Mouse (Mus musculus): ENCODE measurements around the gene Avl9.

Gene Avl9

DNA sequence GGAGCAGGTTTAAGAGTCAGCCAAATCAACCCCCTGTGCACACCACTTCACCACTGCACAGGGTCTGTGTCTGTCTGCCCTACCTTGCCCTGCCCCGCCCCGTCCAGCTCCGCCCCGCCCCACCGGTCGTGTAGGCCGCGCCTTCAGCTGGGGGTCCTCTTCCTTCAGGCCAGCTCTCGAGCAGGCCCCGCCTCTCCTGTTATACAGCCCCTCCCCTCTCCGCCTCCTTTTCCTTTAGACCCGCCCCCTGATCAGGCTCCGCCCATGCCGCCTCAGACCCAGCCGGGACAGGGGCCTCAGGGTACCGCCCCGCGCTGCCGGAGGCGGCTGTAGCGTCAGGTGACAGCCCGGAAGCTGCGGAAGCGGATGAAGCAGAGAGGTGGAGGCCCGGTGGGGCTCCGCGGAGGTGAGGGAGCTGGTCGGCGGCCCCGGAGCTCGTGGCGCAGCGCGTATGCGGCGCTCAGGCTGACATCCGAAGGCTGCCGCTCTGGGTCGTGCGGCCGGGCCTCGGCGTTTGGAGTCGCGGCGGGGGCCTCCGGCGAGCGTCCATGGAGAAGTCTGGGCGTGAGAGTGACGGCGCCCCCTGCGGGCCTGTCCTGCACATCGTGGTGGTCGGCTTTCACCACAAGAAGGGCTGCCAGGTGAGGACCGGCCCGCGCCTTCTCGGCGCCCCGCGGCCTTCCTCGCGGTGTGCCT is at the start of gene Avl9:
Avl9 (plus strand) TSS at position 326 of the 696 bp plus-strand sequence.
- DNase-seq: peak; percentile 100

DNA sequence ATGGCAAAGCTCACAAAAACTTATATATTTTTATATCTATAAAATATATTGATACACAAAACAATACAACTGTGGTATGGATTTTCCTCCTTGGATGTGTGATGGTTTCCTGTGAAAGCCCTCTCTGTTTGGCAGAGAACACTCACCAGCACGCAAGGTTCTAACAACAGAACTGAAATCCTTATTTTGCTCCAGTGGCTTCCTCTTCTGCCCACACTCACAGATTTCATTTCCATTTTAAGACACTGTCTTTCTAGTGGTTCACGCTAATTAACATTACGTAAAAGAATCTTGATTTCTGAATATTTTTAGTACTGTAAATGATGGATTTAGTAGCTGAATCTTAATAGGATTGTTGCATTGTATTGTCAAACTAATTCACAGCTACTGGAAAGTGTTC is 26.5 kb upstream of the Avl9 start:
- DNase-seq: no peak

DNA sequence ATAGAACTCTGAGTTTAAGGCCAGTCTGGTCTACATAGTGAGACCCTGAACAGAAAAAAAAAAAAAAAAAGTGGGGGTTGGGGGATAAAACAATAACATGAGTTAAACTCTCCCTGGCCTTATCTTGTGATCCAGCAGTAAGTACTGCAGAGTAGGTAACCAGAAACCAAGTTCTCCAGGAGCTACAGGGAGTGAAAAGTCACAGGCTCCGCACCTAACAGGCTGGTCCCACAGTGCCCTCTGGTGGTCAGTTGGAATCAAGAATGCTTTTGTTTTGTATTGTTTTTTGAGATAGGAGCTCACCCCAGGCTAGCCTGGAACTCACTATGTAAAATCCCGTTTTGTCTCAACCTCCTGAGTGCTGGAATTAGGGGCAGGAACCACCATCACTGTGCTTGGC is 23.5 kb upstream of the Avl9 start:
- peak; percentile 82 for DNase-seq

- no peak for DNase-seq
Observed at GRCm38 (mm10) chr6:56692445-56692844, 22.3 kb upstream of the Avl9 start.

DNA sequence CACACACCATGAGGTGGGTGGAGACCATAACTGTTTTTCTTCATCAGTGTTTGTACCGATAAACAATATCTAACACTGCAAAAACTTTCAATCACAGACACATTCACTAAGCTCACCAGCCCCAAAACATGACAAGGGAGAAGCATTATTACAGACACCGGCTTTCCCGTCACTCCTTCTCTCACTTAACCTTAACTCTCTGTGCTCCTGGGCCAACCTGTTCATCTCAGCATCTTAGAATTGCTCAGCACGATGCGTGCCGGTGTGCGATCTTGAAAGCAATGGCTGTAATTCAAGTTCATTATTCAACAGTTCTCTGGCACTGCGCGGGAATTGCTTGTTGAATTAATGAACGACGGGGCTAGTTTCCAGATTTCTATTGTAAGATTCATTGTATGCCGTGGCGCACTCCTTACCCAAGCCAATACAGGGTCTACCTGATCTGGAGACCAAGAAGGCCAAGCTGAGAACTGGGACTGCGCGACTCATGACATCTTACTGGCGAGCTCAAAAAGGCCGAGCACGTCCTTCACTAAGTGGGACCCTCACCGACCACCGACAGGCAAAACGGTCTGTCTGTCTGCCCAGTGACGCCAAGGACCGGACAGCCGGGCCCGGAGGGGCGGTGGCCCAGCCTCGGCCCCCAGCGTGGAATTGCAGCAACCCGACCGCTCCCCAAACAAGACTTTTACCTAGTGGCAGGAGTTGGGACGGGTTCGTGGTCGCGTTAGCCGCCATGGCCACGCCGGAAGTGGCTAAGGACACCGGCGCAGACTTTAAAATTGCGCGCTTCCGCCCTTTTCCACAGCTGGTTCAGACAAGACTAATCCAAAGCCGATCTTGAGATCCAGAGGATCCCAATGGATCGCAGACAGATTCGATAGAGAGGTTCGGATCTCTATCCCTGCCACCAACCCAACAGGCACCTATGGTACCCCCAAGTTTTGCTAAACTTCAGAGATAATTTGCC is 10.5 kb upstream of the Avl9 start, which contains the start of gene Lsm5:
Lsm5 (minus strand) TSS at position 780 of the 970 bp plus-strand sequence.
- peak; percentile 86 to 87 for DNase-seq

DNA sequence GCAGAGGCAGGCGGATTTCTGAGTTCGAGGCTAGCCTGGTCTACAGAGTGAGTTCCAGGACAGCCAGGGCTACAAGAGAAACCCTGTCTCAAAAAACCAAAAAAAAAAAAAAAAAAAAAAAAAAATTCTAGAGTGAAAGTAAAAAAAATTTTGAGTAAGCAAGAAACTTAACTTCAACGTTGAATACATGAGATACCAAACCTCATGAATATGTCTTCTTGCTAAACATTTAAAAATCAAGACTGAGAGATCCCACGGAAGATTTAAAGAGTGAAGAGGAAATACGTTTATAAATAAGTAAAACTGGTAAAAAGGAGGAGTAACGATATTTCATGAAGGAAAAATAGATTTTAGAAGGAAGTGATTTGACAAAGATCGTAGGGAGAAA is 519 bp upstream of the Avl9 start:
- no peak for DNase-seq

- DNase-seq: peak in 1 of 2 experiments; percentile 80
Observed at GRCm38 (mm10) chr6:56715270-56715666, 569 bp downstream of the Avl9 start.

GRCm38 (mm10) chr6:56719071-56719470 is 4.4 kb downstream of the Avl9 start:
- no peak for DNase-seq

- no peak for DNase-seq
Observed at GRCm38 (mm10) chr6:56720877-56721276, 6.2 kb downstream of the Avl9 start.

- no peak for DNase-seq
Observed at GRCm38 (mm10) chr6:56732545-56732944, 17.8 kb downstream of the Avl9 start.

DNA sequence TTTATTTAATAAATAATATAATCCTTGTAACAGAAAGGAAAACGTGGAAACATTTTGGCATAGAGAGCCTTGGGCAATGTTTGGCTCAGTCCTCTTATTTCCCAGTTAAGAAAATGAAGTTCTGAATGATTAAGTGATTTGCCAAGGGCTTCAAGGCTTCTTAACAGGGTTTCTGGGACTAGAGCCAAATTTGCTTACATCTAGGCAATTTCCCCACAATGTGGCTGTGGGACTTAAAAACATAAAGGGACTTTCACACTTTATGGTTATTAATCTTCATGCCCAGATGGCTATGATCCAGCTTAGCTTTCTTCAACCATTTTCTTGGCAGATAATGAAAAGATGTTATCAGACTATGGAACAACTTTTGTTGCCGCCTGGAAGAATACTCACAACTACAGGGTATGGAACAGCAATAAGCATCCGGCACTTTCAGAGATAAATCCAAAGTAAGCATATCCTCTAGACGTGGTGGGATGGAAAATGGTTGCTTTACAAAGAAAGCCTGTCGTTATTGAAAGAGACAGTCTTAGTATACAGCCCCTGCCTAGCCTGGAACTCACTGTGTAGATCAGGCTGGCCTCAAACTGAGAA is 31.3 kb downstream of the Avl9 start:
- DNase-seq: no peak

DNA sequence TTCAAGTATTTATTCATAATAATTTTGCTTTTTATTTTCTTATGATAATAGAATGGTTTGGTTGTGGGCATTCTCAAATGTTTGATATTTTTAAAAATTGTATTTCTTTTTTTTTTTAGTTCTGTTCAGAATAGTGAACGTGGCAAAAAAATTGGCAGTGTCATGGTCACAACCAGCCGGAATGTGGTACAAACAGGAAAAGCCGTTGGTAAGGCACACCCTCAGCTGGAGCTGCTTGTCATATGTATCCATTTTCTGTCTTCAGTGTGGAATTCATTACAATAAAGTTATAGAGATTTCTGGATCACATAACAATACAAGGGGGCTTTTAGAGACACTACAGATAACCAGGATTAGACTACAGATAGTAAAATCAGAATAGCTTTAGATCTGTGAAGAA is 39.0 kb downstream of the Avl9 start:
- no peak for DNase-seq

DNA sequence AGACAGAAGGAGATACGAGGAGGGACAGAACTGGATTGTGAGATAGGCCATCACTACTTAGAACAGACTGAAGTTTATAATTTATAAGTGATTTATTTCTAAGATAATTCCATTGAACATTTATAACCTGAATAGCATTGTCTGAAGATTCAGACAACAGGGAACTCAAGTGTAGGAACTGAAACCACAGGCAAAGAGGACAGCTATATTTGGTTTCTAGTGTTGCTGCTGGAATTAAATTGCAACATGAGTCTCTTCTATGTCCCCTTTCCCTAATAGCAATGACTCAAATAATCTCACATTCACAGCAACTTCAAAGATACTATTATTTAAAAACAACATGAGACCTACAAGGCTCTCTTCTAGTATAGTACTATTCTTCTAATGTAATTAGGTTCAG is 41.4 kb downstream of the Avl9 start:
- no peak for DNase-seq

- DNase-seq: no peak
Observed at GRCm38 (mm10) chr6:56759324-56759723, 44.6 kb downstream of the Avl9 start.

DNA sequence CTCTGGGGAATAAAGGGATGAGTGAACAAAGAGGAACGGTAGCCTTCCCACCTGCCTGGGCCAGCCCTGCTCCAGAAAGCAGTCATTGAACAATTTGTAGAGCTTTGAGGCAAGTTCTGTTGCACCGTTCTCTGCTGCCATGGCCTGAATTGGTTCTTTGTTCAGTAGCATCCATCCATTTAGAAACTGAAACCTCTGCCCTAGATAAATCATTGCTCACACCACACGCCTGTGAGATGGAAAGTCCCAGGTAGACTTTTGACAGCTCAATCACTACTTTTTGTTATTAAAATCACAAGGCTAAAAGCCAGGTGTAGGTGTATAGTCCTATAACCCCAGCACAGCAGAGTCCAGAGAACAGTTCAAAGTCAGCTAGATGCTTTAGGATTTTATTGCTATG is 50.6 kb downstream of the Avl9 start:
- no peak for DNase-seq

GRCm38 (mm10) chr6:56765696-56766095 is 51.0 kb downstream of the Avl9 start:
- DNase-seq: no peak

DNA sequence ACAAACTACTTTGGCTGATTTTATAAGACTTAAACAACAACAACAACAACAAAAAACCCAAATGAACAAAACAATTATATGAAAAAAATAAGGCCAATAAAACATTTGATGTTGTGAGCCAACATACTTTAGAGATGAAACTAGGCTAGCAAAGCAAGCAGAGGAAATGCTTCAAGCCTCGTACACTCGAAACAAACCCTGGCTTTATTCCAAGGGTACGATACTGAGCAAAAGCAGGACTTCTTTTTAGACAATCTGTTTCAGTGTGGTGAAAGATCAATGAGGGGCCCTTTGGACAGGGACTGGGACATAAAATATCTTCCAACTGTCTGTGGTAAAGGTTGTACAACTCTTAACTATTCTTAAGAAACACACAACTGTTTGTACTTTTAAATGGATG is 61.1 kb downstream of the Avl9 start:
- no peak for DNase-seq

DNA sequence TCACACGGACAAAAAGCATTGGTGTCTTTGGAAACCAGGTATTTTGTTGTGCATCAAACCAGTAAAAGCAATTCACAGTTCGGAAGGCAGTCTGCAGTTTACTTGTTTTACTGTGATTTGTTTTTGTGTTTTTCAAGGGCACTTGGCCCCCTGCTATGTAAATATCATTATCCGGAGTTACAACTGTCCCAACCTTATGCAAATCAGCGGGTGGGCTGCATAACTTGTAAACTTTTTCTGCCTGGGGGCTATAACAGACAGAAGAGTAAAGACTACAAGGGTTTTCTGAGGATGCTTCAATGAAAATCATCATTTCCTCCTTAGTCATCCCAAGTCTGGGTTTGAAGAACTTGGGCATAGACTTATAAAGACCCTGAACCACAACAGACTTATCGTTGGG is 64.9 kb downstream of the Avl9 start:
- no peak for DNase-seq

DNA sequence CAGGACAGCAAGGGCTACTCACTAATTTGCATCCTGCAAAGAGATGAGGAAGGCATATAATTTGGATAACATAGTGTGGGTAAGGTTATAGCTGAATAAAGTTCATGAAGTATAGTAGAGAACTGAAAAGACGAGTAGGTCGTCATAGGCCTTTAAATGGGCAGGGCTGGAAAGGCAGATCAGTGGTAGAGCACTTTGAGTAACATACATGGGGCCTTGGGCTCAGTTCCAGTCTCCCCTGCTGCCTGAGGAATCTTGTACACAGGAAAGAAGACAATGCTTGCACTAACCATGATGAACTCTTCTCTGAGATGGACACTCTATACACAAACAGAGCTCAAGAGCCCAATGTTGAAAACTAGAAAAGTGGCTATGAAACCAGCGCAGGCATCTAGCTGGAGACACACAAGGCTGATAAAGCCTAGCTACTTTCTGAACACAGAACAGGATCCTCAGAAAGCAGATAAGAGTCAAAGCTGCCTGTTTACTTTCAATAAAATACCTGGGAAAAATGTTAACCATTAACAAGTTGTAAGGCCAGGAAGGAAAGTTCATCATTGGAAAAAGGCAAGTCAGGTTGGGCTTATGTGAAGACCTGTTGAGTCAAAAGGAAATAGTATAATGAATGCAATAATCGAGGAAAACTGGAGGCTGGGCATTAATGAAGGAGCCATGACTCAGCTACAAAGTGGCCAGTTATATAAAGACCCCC is 69.0 kb downstream of the Avl9 start:
- no peak for DNase-seq

DNA sequence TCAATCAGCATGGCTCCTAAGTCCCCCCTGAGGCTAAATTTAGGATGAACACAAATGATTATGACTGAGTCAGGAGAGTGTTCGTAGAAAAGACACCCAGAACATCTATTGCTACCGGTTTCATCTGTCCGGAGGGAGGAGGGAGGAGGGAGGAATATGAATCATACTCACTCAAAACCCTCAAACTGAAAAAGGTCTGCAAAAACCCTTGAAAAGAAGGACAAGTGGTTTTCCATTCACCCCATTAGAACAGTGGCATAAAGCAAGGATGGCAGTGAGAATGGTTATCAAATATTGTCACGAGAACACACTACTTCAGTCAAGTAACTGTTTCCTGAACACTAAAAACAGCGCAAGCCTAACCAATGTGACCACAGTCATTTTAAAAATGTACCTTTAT is 70.4 kb downstream of the Avl9 start:
- no peak for DNase-seq

DNA sequence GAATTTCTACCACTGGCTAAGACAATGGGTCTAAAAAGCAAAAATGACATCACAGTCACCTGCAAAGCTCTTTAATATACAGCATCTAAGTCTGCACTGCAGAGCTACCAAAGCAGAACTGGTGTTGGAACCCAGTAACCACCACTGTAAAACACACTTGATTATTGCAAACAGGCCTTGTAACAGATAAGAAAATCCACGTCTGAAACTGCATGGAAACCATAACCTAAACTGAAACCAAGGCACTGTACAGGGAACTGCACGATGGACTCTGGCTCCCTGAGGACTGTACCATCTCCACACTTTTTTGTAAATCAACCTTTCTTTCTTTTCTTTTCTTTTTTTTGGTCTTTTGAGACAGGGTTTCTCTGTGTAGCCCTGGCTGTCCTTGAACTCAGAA is 73.0 kb downstream of the Avl9 start:
- DNase-seq: no peak

DNA sequence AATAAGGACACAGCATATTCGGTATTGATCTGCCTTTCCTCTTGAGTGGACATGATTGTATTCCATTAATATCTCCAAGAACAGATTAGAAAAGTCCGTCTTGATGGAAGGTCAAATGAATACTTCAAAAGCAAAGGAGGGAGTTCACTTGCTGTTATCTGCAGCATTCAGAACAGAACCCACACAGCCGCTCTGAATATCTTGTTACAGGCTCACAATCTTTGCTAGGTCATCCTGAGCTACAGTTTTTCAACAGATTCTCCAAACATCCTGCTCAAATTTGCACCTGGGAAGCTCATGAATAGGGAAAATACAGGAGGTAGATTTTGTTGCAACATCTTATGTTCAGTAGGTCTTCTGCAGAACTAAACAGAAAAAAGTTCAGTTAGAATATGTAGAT is 74.6 kb downstream of the Avl9 start:
- DNase-seq: no peak

DNA sequence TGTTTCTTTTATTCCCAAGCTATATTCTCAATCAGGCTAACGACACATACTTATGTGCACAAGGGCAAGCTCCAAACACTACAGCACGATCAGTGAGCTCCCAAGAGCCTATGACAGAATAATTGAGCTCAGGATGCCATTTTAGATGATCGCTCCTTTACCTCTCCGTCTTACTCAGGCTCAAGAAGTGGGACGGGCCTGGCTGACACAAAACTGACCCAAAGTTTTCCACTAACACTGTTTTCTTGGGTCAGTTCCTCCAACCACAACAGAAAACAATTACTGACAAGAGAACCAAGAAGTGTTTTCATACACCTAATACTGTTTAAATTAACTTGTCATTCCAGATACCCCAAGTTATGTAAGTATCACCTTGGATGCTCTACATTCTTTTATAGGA is 80.1 kb downstream of the Avl9 start:
- DNase-seq: no peak

All from B cell, adult 2 months (primary cell).